Mouse (Mus musculus) kidney, adult 11 months (tissue): ENCODE measurements at regions not wholly inside any gene's neighbourhood (a gene's known extent, or its start where the extent isn't known, plus 50 kb on each side); places are given as distances from the start of the nearest gene placed in this dataset.
"Not testable (repeated sequence)": the region's sequence is repeated elsewhere in the genome, so short reads cannot be mapped to it uniquely, and the experiment has no call there.

Source experiments
- DNase-seq: peaks from one replicate; pipeline ENCODE4 v3.0.0; 2022

DNA sequence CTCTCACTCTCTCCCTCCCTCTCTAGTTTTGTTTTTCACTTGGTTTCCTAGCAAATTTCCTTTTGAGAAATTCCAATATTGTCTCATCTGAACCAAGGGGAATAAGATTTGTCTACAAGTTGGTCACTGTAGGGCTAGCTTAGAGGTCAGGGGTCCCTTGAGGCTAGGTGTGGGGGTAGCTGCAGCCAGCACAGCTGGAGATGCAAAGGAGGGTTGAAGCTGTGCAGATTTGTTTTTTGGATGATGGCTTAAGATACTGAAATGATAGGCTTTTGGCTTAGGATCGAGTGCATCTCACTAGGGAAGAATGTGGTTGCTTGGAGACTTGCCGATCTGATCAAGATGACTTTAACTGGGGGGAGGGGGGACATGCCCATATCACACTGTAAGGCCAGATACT, 88.3 kb upstream of the Tmem28 start:
- DNase-seq = no peak

DNA sequence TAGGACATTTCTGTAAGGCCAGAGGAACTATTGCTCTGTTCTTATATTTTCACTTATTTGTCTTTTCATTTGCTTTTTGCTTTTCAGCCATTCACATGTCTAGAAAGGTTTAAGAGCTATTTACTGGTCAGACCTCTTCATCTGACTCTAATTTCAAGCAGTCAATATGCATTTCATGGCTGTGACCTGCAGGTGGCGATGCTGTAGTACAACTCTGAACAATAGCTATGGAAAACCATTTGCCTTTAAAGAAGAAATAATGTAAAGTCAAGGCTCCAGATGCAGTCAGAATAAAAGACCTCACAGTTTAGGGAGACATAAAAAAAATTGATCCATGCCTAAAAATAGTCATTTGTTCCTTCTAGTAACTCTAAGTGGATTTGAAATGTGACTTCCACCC, 95.7 kb upstream of the Tmem28 start:
- no peak for DNase-seq

DNA sequence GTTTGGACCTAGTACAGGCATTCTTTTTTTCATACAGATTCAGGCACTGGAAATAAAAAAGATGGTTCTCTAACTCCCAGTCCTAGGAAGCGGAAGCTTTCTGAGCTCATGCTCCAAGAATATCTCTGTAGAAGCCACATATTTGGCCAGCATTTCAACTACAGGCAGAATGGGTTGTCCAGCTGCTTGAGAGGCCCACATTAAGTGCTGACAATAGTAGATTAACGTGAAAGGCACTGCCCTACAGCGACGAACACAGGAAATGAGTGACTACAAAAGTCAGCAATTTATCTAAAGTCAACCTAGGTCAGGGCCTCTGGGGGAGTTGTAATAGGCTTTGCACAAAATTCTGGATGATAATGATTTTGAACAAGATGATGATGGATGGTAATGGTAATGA, 125.5 kb upstream of the Tmem28 start:
- peak; percentile 11 for DNase-seq

DNA sequence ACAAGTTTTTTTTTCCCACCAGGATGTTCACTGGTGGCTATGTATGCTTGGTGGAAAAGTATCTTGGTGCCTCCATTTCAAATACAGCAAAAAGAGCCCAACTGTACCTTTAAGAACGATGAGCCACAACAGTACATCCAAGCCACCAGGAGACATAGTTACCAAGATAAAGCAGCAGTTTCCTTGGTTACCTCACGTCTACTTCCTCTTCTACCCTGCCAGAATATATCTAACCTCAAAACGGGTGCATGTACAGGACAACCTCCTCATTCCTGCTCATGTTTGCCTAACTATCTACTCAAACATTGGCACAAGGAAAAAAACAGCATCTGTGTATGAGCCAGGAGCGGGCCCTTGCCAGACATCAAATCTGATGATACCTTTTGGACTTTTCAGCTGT, 129.8 kb upstream of the Tmem28 start:
- DNase-seq = no peak

DNA sequence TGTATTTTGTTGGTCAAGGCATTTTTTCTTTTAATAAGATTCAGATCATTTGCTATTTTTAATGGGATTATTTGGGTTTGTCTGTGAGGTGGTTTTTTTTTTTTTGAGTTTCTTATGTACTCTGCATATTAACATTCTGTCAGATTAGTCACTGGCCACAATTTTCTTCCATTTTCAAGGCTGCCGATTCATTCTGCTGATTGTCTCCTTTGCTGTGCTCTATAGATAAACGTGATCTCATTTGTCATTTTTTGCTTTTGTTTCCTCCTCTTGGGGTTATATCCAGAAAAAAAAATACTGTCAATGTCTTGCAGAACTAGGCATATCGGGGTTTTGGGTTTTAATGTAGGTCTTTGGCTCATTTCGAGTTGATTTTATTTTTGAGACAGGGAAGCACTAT, 131.1 kb upstream of the Tmem28 start:
- DNase-seq = no peak

GRCm38 (mm10) chrX:99682491-99682890, 138.3 kb upstream of the Tmem28 start:
- not testable (repeated sequence) for DNase-seq

GRCm38 (mm10) chrX:99667596-99667995, 153.2 kb upstream of the Tmem28 start:
- DNase-seq = no peak

DNA sequence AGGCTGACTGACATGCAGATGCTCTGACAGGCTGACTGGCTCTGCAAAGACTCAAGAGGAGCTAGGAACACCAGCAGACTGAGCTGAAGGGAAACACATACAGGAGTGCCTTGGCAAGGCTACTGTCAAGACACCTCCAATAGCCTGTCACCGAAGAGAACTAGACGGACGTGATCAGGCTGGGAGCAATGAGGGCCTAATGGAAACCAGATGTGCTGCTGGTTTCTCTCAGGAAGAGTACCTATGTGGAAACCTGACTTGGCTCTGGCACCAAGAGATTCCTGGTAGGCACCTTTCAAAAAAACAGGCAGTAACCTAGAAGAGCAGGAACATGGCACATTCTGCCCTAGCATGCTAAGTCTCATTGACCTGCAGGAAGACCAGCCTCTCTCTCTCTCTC, 158.3 kb upstream of the Tmem28 start:
- DNase-seq = no peak

GRCm38 (mm10) chrX:99659496-99660140, 161.2 kb upstream of the Tmem28 start:
- DNase-seq = no peak

DNA sequence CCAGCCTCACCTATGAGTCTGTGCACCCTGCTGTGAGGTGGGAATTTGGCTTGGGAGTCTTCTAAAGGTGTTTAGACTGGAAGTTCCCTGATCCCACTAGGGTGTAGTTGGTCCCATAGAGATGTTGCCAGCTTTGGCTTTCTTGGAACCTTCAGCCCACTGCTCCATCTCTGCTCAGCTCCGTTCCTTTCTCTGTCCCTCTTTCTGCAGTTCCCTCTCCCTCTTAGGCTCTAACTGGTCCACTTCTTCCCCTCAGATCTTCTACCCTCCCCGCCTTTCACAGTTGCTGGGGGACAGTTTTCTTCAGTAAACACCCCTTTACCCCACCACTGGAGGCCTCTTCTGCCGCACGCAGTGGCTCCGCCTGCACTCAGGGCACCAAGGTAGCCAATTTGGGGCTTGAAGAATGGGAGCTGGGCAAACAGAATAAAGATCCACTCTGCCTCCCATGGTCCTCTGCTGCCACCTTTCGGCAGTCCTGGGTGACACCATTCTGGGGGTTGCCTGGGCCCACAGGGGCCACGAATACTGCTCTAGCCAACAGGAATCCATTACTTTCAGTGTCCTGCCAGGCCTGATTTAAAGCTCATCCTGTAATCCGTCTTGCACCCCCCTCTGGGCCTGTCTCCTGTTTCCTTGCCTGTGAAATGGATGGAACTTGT, 162.9 kb upstream of the Tmem28 start:
- peak; percentile 38 for DNase-seq

- no peak for DNase-seq
Measured at GRCm38 (mm10) chrX:99656988-99657387, 163.8 kb upstream of the Tmem28 start.

DNA sequence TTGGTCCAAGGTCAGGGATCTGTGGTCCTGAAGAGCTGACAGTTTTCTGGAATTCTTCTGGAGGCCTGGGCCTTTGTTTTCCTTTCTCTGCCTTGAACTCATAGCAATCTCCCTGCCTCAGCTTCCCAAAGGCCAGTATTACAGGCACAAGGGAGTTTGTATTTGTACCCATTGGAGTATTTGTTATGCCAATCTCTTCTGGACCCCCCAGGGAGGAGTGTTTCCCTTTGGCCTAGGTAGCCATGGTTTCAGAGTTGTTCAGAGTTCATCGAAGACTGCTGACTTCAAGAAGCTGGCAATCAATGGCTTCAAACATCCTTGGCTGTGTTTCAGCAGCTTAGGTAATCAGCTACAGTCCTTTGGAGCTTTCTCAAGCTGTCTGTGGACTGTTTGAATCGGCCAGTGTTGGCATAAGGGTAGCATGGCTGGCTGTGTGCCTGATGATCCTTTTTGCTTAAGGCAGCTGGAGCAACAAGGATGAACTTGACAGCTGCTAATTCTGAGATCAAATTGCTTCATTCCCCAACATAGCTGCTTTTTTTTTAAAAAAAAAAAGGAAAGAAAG, 161.2 kb upstream of the Pja1 start:
- peak; percentile 86 for DNase-seq

- no peak for DNase-seq
Measured at GRCm38 (mm10) chrX:99624515-99625179, 153.6 kb upstream of the Pja1 start.

DNA sequence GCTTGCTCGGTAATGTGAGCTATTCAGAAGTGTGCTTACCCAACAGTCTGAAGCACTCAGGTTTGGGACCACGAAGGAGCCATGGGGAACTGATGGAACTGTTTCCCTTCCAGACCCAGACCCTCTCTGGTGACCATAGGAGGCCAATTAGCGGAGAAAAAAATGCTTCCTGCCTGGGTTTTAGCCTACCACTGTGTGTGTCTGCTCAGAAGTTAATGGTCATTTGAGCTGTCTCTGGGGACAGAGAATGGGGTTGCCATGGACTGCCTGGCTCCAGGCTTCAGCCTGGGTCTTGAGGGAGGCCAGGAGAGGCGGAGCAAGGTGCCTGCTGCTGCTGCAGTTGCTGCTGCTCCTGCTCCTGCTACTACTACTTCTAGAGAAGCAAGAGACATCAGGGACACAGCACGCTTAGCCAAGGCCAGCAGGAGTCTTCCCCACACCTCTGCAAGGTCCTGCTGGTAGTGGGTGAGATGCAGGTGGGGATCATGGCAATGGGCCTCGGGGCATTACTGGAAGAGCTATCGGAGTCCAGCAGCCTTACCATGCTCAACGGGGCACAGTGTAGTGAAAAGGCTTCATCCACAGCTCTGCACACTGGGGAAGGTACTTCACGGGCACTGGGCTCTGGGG, 141.2 kb upstream of the Pja1 start:
- DNase-seq = no peak

DNA sequence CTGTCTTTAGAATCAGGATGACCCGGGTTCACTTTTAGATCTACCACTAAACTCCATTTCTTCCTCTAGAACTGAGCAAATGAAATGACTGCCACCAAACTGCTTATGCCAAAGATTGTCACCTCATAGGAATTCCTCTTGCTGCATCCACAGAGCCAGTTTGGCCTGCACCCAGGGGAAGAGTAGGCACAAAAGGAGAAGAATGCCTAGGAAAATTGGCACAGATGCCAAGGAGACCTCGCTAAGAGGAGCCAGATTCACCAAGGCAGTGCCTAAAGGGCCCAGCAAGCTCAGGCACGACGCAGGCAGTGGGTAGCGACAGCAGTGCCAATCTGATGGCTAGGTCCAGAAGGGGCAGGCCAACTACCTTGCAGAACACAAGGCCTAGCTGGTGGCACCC, 139.0 kb upstream of the Pja1 start:
- DNase-seq = peak; percentile 27

DNA sequence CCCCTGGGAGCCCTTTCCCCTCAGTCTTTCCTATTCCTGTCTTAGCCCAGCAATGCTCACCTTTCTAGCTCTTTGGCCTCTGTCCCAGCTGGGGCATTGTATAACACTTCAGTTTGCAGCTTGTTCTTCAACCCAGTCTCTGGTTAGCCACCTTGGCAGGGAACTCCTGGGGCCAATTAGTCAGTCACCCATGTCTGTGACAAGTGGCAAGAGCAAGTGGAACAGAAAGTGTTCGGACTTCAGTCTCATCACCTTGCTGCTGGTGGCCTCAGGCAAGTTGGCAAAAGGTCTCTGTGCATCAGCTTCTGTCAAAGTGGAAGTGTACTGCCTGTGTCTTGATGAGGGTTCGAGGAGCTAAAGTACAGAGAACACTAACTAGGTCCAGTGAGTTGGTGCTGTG, 138.5 kb upstream of the Pja1 start:
- DNase-seq = peak; percentile 73

GRCm38 (mm10) chrX:99608284-99608692, 137.2 kb upstream of the Pja1 start:
- DNase-seq = no peak

DNA sequence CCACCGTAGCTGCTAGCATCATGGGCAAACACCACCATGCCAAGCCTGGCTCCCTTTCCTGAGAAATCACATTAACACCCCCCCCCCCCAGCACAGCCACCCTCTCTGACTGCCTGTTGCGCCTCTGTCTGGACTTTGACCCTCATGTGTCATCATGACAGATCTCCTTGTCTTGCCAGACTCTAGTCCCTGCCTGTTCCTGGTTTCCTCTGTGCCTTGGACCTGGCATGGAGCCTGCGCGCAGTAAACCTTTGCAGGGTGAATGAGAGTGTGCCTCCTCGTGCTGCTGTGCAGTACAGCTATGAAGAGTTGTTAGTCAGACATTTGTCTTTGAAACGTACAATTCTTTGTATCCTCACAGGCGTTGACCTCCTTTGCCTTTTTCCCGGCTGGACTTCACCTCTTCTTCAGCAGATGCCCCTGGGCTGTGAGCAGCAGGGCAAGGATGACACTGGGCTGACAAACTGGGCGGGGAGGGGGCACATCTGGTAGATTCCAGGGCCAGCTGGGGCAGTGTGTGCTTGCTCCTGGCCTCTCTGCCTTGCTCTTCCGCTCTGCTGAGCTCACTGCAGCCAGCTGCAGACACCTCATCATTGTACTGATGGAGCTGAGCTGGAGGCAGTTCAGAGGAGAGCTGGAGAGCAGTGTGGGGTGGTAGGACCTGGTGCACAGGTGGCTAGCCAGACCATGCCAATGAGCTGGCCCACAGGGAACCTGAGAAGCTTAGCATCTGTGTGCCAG, 134.2 kb upstream of the Pja1 start:
- peak; percentile 61 for DNase-seq

DNA sequence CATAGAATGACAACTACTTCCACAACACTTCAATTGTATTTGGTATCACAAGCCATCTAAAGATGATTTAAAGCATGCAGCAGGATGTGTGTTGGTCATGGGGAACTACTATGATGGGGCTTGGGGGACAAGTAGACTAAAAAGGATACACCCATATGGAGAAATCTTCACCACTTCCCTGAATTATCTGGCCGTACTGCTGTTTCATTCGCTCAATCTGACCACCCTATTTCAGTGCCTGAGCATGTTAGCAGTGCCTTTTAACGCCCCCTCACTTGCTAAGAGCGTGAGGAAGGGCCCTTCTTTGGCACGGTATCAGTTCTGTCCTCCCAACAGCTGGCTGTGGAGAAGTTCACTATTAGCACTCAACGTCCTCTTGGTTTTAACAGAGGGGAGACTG, 132.6 kb upstream of the Pja1 start:
- DNase-seq = no peak

- DNase-seq = peak; percentile 30
Measured at GRCm38 (mm10) chrX:99602268-99602885, 131.3 kb upstream of the Pja1 start.

DNA sequence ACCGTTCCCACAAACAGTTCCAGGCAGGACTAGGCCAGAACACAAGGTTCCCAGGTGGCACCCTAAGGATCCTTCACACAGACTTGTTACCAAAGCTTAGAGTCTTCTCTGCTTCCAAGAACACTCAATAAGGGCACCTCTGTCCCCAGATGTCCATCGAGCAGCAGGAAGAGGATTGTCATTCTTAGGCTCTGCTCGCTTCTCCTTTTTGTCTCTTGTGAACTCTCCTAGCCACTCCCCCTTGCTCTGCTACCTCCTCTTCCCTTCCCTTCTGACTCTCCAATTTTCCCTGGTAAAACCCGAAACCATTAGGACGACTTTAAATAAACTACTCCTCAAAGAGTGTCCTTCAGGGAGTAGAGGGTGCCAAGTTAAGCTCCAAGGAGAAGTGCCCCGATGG, 124.4 kb upstream of the Pja1 start:
- no peak for DNase-seq

GRCm38 (mm10) chrX:99593872-99594487, 122.9 kb upstream of the Pja1 start:
- DNase-seq = no peak
